Mouse (Mus musculus): Measurements from ENCODE around the gene Nmt1. TPM values are rescaled to one million over a fixed set of nuclear protein-coding genes. Genes with fewer than 3 reads are reported as not detected.

Gene Nmt1
- total and polyA plus RNA-seq, 3 experiments: 29.8 to 147 (median 70.5) TPM

DNA sequence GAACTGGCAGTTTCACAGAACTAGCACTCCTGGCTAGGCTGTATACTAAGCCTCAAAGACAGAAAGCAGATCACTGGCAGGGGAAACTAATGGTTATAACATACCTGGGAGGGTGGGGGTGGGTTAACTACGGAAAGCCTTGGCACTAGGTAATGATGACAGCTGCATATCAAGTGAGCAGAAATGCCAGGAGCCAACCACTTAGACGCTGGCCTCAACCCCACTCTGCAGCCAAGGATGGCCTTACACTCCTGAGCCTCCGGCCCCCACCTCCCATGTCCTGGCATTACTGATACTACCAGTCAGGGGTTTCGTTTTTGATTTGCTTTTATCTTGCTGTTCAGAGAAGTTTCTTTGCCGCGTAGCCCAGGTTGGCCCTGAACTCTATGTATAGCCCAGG lies 67.8 kb downstream of the Nmt1 start (continued):
- no peak for TF ChIP-seq MAZ (IDR thresholded peaks at IDR 0.05; ENCODE audit: low read depth, low read length)
- no peak for TF ChIP-seq UBTF (IDR thresholded peaks at IDR 0.05; ENCODE audit: borderline replicate concordance, insufficient read depth, low read depth, low read length)

DNA sequence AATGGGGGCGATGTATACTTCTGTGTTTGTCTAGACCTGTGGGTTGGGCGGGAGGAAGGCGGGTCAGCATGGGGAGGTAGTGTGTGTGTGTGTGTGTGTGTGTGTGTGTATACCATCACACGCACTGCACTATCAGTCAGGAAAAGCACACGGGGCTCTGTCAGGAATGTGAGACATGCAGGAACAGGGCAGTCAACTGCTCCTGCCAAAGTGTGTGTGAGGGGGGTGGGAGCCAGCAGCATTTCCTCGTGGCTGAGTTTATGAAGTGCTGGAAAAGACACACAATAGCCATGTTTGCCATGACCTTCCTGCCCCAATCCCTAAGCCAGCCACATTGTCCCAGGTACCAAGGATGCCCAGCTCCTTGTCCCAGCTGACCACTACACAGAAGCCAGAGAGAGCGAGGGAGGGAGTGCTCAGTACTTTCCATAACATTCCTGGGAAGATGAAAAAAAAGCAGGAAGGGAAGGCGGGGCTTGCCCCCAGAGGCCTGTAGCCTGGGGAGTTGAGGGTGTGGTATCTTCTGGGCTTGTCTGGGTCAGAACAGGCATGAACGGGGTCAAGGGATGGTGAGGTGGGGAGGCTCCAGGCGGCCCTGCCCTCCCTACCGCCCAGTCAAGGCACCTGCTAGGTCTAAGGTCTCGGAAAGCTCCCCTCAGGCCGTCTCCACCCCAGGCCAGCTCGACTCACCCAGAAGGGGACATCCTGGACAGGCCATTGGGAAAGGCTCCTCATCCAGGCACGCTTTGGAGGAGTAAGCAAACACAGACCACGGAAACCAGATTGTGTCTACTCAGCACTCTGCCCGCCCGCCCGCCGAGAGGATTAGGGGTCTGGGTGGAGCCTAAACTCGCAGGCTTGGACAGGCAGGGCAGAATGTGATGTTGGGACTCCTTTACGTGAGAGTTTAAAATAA lies 69.2 kb downstream of the Nmt1 start:
- no peak for TF ChIP-seq TAL1 (IDR thresholded peaks at IDR 0.05; ENCODE audit: low read length)
- no peak for TF ChIP-seq ELF1 (IDR thresholded peaks at IDR 0.05; ENCODE audit: low read depth, low read length)
- no peak for TF ChIP-seq GATA1 (IDR thresholded peaks at IDR 0.05; ENCODE audit: low read depth, low read length)
- no peak for TF ChIP-seq POLR2AphosphoS2 (IDR thresholded peaks at IDR 0.05; ENCODE audit: low read length)
- TF ChIP-seq MYC (IDR thresholded peaks at IDR 0.05; ENCODE audit: low read depth, low read length): no peak
- TF ChIP-seq ZMIZ1 (IDR thresholded peaks at IDR 0.05; ENCODE audit: low read depth, low read length): no peak
- no peak for TF ChIP-seq SMC3 (IDR thresholded peaks at IDR 0.05; ENCODE audit: low read depth, low read length)
- no peak for TF ChIP-seq RAD21 (IDR thresholded peaks at IDR 0.05; ENCODE audit: low read depth, low read length)
- TF ChIP-seq USF1 (IDR thresholded peaks at IDR 0.05; ENCODE audit: low read depth, low read length): no peak
- no peak for TF ChIP-seq MEF2A (IDR thresholded peaks at IDR 0.05; ENCODE audit: extremely low read depth, insufficient replicate concordance, low read depth, low read length, poor library complexity, severe bottlenecking)
- TF ChIP-seq GABPA (IDR thresholded peaks at IDR 0.05; ENCODE audit: low read depth, low read length): no peak
- no peak for TF ChIP-seq ETS1 (IDR thresholded peaks at IDR 0.05; ENCODE audit: low read depth, low read length)
- no peak overlapping the region for H3K27ac ChIP-seq (ENCODE audit: control insufficient read depth, low read depth, low read length)
- no peak for DNase-seq (ENCODE audit: low read depth, low spot score)

DNA sequence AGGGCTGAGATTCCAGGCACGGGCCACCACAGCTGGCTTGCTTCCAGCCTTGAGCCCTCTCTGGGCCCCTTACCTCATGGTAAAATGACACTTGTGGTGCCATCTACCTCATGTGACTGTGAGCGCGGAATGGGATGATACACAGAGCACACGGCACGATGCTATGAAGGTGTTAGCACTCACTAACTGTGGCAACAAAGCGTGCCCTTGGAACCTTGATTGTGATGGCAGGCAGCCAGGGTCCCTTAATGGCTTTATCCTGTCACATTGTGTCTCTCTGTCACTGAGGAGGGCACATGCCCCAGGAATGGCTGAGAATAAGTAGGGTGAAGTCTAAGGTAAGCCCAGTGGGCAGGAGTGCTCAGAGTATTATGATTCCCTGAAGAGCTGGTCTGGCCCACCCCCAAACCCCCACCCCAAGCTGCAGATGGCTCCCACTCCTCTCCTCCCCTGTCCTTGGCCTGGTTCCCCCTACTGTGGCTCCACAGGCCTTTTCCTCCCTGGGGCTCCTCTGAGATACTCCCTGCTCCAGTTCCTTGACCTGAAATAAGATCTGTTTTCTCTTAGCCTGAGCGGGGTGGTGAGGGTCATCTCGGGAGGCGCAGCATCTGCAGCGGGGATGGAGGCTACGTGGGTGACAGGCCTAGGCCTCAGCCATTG lies 70.7 kb downstream of the Nmt1 start:
- H3K9me3 ChIP-seq (replicated peaks; ENCODE audit: insufficient read depth, low read length): no peaks in the 10 kb centered on the region
- H3K9ac ChIP-seq (ENCODE audit: control insufficient read depth, low read depth, low read length, poor library complexity, severe bottlenecking): no peak overlapping the region
- DNase-seq (ENCODE audit: low read depth, low spot score): no peak
- peaks cover 0 to 8% of the 10 kb centered on the region in 2 experiments; a peak in 2 of 4 replicates for H3K4me1 ChIP-seq (ENCODE audit: control insufficient read depth in 1 of 2, insufficient read depth in 2 of 2, low read length in 2 of 2)
- H3K79me2 ChIP-seq (ENCODE audit: control insufficient read depth, insufficient read depth, low read length, poor library complexity): no peaks in the 10 kb centered on the region; the same call in 1 of the 2 replicates
- H3K4me3 ChIP-seq (ENCODE audit: control insufficient read depth in 1 of 2, insufficient read depth in 1 of 2, low read depth in 2 of 2, low read length in 2 of 2): no peak overlapping the region
- H3K27me3 ChIP-seq (ENCODE audit: control insufficient read depth in 1 of 2, insufficient read depth in 2 of 2, low read length in 2 of 2): no peaks in the 10 kb centered on the region
- H3K27ac ChIP-seq (ENCODE audit: control insufficient read depth, low read depth, low read length): no peak overlapping the region
- H3K36me3 ChIP-seq (ENCODE audit: control insufficient read depth in 1 of 2, insufficient read depth in 2 of 2, low read length in 2 of 2): no peaks in the 10 kb centered on the region; a peak in 1 of 4 replicates
- TF ChIP-seq UBTF (IDR thresholded peaks at IDR 0.05; ENCODE audit: borderline replicate concordance, insufficient read depth, low read depth, low read length) (no peak), MYB (IDR thresholded peaks at IDR 0.05; ENCODE audit: low read depth, low read length) (no peak), ZKSCAN1 (IDR thresholded peaks at IDR 0.05; ENCODE audit: low read depth, low read length) (no peak), GATA1 (IDR thresholded peaks at IDR 0.05; ENCODE audit: low read depth, low read length) (no peak), TCF12 (IDR thresholded peaks at IDR 0.05; ENCODE audit: low read depth, low read length) (no peak), TBP (IDR thresholded peaks at IDR 0.05; ENCODE audit: low read depth, low read length) (no peak), E2F4 (IDR thresholded peaks at IDR 0.05; ENCODE audit: borderline replicate concordance, low read depth, low read length) (no peak), USF2 (IDR thresholded peaks at IDR 0.05; ENCODE audit: borderline replicate concordance in 1 of 2, insufficient read depth in 1 of 2, low read depth in 1 of 2, low read length in 2 of 2) (no peak), ETS1 (IDR thresholded peaks at IDR 0.05; ENCODE audit: low read depth, low read length) (no peak), ZC3H11A (IDR thresholded peaks at IDR 0.05; ENCODE audit: low read depth, low read length) (no peak), HCFC1 (IDR thresholded peaks at IDR 0.05; ENCODE audit: low read depth, low read length) (no peak), MAX (IDR thresholded peaks at IDR 0.05; ENCODE audit: low read length) (no peak), MXI1 (IDR thresholded peaks at IDR 0.05; ENCODE audit: low read depth, low read length) (no peak), NELFE (IDR thresholded peaks at IDR 0.05; ENCODE audit: low read depth, low read length) (no peak), MAZ (IDR thresholded peaks at IDR 0.05; ENCODE audit: low read depth, low read length) (no peak), ZMIZ1 (IDR thresholded peaks at IDR 0.05; ENCODE audit: low read depth, low read length) (no peak), CHD1 (IDR thresholded peaks at IDR 0.05; ENCODE audit: low read depth, low read length) (no peak)

More for the DNA sequence above, 69.2 kb downstream of the Nmt1 start:
- Histone ChIP-seq H3K27me3 (ENCODE audit: control insufficient read depth in 1 of 2, insufficient read depth in 2 of 2, low read length in 2 of 2) (no peaks in the 10 kb centered on the region), H3K9me3 (replicated peaks; ENCODE audit: insufficient read depth, low read length) (no peaks in the 10 kb centered on the region), H3K36me3 (ENCODE audit: control insufficient read depth in 1 of 2, insufficient read depth in 2 of 2, low read length in 2 of 2) (no peaks in the 10 kb centered on the region; a peak in 1 of 4 replicates), H3K9ac (ENCODE audit: control insufficient read depth, low read depth, low read length, poor library complexity, severe bottlenecking) (no peak overlapping the region), H3K4me3 (ENCODE audit: control insufficient read depth in 1 of 2, insufficient read depth in 1 of 2, low read depth in 2 of 2, low read length in 2 of 2) (no peak overlapping the region), H3K79me2 (ENCODE audit: control insufficient read depth, insufficient read depth, low read length, poor library complexity) (no peaks in the 10 kb centered on the region; the same call in 1 of the 2 replicates), H3K4me1 (ENCODE audit: control insufficient read depth in 1 of 2, insufficient read depth in 2 of 2, low read length in 2 of 2) (peaks cover 0 to 10% of the 10 kb centered on the region in 2 experiments; a peak in 1 of 4 replicates)

Data from MEL (cell line).